Mouse (Mus musculus) heart, adult 8-10 months (tissue): ENCODE measurements at regions not wholly inside any gene's neighbourhood (a gene's known extent, or its start where the extent isn't known, plus 50 kb on each side); places are given as distances from the start of the nearest gene placed in this dataset.
A peak's percentile ranks its signal among the peaks of the same experiment; 100 is the strongest.

Source experiments
- DNase-seq: peaks from one replicate; pipeline ENCODE4 v3.0.0; 2022; ENCODE audit warnings: low spot score

DNA sequence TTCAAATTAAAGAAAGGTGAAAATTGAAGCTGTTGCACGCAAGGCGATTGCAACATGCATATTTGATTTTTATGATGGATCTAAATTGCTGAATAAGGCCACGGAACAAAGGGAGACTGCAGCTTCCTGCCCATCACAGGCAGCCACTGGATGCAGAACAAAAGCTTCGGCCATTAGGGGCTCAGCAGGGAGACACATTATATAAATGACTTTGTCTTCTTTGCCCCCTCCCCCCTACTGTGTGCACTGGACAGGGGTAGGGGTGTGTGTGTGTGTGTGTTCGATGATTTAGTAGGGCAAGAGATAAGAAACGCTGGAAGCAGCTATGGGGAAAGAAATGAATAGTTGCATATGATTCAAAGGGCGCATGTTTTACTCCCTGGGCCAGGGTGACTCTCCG is 481.2 kb upstream of the Pmfbp1 start:
- no peak for DNase-seq

DNA sequence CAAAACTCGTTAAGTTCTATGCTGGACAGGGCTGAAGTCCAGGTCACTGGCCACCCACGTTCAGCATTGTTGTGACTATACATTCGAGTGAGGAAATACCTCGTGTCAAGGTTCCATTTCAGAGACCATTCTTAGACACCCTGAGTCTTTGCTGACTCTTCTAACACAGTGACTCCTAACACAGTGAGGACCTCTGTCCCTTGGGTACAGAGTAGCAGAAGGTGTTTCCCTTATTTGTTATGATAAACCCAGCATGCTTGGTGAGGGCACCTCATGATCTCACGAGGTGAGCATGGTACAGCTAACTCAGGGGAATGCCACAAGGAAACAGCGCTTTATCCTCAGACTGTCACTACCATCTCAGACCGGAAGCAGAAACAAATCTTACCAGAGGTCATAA is 480.2 kb upstream of the Pmfbp1 start:
- no peak for DNase-seq

GRCm38 (mm10) chr8:109014746-109015145 is 479.1 kb upstream of the Pmfbp1 start:
- DNase-seq = no peak

DNA sequence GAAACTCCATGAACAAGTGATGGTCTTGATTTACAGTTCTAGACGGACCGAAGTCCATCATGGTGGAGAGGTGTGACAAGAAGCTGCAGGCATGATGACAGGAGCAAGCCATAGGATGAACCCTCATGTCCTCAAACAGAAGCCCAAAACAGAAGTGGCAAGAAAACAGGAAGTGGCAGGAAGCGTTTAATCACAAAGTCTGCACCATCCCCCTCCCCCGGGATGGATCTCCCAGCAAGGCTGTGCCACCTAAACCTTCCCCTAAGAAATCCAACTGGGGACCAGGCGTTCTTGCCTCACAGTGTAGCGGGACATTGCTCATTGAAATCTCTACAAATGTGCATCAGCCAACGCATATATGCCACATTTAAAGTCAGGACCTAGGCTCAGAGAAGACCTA is 474.3 kb upstream of the Pmfbp1 start:
- no peak for DNase-seq

DNA sequence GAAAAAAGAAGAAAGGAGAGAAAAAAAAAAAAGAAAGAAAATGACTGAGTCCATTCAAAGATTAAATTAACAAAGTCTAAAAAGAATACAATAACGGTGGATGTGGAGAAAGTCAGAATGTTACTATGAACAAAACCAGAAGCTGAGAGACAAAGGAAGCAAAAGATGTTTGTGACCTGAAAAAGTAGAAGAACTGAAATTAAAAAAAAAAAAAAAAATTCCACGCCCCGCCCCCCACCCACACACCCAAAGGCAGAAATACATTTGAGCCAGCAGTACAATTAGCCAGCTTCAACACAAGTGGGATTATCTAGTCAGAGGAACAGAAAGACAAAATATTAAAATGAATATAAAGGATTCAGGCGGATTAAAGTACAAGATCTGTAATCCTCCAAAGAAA is 473.7 kb upstream of the Pmfbp1 start:
- DNase-seq = no peak

GRCm38 (mm10) chr8:109027923-109028322 is 465.9 kb upstream of the Pmfbp1 start:
- DNase-seq = no peak

DNA sequence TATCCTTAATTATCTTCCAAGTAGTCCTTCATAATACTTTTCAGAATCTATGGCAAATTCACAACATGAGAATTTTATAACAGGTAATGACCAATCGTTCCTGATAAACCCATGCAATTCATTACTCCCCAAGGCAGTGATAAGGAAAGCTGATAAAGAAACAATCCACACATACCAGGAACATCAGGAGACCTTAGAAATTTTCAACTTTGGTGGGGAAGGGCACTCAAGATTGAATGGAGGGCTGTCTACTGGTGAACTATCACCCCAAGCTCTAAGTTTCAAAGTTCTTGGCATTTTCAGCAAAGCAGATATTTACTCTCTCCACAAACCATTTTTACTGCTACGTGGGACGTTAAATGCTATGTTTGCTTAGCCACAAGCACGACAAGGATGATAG is 440.2 kb upstream of the Pmfbp1 start:
- no peak for DNase-seq

DNA sequence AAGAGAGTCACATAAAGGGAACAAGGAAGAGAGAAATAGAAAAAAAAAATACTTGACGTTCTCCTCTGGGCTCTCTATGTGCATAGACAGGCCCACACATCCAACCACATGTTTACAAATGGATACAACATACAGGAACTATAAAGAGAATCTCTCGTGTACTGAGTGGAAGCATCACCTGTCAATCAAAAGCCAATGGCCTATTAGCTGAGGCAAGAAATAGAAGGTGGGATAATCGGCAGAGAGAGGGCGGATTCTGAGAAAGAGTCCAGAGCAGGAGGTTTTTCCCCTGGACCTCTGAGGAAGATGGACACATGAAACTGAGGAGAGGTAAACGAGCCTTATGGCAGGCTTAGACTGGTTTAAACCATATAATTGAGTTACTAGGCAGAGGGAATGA is 434.7 kb upstream of the Pmfbp1 start:
- DNase-seq = no peak

- DNase-seq = no peak
Observed at GRCm38 (mm10) chr8:109062376-109062775, 431.5 kb upstream of the Pmfbp1 start.

- no peak for DNase-seq
Observed at GRCm38 (mm10) chr8:109073715-109074114, 420.1 kb upstream of the Pmfbp1 start.

DNA sequence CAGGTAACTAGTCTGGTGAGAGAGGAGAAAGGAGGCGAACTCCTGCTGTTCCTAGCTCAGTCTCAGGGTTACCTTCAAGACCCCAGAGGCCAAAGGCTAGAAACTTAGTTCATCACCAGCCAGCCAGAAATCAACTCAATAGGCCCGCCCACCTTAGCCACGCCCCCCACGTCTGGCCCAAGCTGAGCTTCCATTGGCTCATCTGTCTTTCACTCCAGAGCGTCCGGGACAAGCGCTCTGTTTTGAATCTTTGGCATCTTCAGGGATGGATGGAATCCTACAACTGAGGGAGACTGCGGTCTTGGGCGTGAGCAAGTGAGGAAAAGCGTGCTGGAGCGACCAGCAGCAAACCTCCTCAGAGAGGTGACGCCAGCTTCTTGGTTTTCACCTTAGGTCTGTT is 418.8 kb upstream of the Pmfbp1 start:
- no peak for DNase-seq

DNA sequence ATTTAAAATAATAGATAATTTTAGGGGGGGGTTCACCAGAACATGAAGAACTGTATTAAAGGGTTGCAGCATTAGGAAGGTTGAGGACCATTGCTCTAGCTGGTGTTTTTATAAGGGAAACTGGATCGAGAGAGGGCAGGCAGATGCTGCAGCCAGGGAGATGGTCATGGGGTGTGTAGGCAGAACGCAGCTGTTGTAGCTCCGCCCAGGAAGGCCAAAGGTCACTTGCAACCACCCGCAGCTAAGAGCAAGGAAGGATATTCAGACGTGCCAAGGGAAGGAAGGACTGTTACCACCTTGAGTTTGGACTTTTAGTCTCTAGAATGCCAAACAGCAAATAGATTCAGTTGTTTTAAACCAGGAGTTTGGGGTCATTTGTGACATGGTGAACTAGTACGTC is 414.6 kb upstream of the Pmfbp1 start:
- DNase-seq = no peak

- DNase-seq = peak; percentile 80
Observed at GRCm38 (mm10) chr8:109081295-109081694, 412.5 kb upstream of the Pmfbp1 start.

GRCm38 (mm10) chr8:109085134-109085533 is 408.7 kb upstream of the Pmfbp1 start:
- DNase-seq = no peak

- DNase-seq = no peak
Observed at GRCm38 (mm10) chr8:109087781-109088180, 406.0 kb upstream of the Pmfbp1 start.

- no peak for DNase-seq
Observed at GRCm38 (mm10) chr8:109099671-109100070, 394.2 kb upstream of the Pmfbp1 start.

GRCm38 (mm10) chr8:109101416-109101815 is 392.4 kb upstream of the Pmfbp1 start:
- no peak for DNase-seq

- DNase-seq = no peak
Observed at GRCm38 (mm10) chr8:109104798-109105326, 389.0 kb upstream of the Pmfbp1 start.

DNA sequence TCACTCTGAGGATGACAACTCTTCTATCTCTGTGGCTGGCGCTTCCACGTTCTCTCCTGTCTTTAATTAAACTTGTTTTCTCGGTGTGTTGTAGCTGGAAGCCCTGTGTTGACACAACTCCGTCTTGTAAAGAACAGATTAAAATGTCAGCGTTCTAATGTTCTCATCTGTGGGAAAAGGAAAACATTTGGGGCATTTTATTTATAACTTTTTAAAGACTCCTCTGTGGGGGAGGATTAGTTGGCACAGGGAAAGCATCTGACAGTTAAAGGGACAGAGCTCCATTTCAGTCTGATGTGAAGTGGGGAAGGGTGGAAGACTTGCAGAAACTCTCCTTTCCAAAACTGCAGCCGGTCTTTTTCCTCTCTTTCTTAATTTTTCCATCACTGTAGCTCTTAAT is 388.1 kb upstream of the Pmfbp1 start:
- DNase-seq = no peak

DNA sequence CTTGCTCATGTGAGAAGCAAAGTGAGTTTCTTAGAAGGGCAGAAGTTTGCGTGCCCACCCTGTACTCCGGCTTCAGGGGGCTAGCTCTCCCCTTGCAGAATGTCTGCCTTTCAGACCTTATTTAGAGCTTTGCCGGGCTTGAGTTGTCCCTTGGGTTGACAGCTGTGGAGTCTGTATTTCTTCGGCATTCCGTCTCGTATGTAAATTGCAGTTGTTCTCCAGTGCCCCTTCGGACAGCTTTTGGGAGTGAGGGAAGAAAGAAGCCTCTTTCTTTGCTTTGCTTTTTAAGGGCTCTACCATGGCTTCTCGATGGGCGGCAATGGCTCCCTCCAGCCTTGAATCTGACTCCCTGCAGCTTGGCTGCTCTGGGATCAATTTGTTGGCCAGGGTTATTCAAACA is 386.9 kb upstream of the Pmfbp1 start:
- DNase-seq = no peak

GRCm38 (mm10) chr8:109107762-109108161 is 386.1 kb upstream of the Pmfbp1 start:
- DNase-seq = no peak

GRCm38 (mm10) chr8:109109390-109109789 is 384.4 kb upstream of the Pmfbp1 start:
- DNase-seq = no peak

DNA sequence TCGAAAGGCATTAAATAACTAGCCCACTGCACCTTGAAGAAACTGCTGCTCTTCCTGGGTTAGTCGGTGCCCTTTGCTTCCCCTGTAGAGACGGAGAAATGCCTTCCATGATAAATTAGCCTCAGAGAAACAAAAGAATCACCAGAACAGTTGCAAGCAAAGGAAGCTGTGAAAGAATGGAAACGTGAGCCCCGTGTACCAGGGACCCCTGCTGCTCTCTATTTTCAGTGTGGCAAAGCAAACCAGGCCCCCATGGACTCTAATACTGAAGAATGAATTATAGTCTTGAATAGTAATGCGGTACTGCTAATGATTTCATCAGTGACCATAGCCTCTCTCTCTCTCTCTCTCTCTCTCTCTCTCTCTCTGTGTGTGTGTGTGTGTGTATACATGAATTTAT is 372.1 kb upstream of the Pmfbp1 start:
- no peak for DNase-seq

- DNase-seq = no peak
Observed at GRCm38 (mm10) chr8:109142495-109143158, 351.2 kb upstream of the Pmfbp1 start.
